Mouse (Mus musculus) liver, embryonic 13.5 days (tissue): ENCODE measurements around the gene Fam19a1. TPM values are rescaled to one million over a fixed set of nuclear protein-coding genes. Genes with fewer than 3 reads are reported as not detected.

Experiments
- ATAC-seq: fragments of 200-750 bp; cut with Nextera tagmentation; 2 replicates; pipeline ENCODE4 v1.8.0; 2017; ENCODE audit warnings: low read depth, mild to moderate bottlenecking, moderate number of reproducible peaks, moderate library complexity
- DNase-seq: peaks from one replicate; pipeline ENCODE4 v3.0.0; 2022
- H3K27ac ChIP-seq: fragments of 300-500 bp; sonication (generic); 2 replicates; pipeline ENCODE4 v1.5.1; 2015; ENCODE audit warnings: moderate library complexity, mild to moderate bottlenecking, inconsistent platforms
- H3K27me3 ChIP-seq: fragments of 300-500 bp; sonication (generic); 2 replicates; pipeline ENCODE4 v1.6.1; 2015; ENCODE audit warnings: mild to moderate bottlenecking, inconsistent platforms
- H3K36me3 ChIP-seq: fragments of 300-500 bp; sonication (generic); 2 replicates; pipeline ENCODE4 v1.6.1; 2015; ENCODE audit warnings: mild to moderate bottlenecking, inconsistent platforms
- H3K4me1 ChIP-seq: fragments of 300-500 bp; sonication (generic); replicated peaks from 2 replicates; pipeline ENCODE4 v1.6.1; 2015; ENCODE audit warnings: inconsistent platforms
- H3K4me2 ChIP-seq: fragments of 300-500 bp; sonication (generic); 2 replicates; pipeline ENCODE4 v1.6.1; 2015; ENCODE audit warnings: inconsistent platforms, mild to moderate bottlenecking, moderate library complexity
- H3K4me3 ChIP-seq: fragments of 300-500 bp; sonication (generic); replicated peaks from 2 replicates; pipeline ENCODE4 v1.5.1; 2015; ENCODE audit warnings: mild to moderate bottlenecking, inconsistent platforms
- H3K9ac ChIP-seq: fragments of 300-500 bp; sonication (generic); 2 replicates; pipeline ENCODE4 v1.6.1; 2015; ENCODE audit warnings: mild to moderate bottlenecking, inconsistent platforms
- H3K9me3 ChIP-seq: fragments of 300-500 bp; sonication (generic); replicated peaks from 2 replicates; pipeline ENCODE4 v1.6.1; 2016; ENCODE audit warnings: inconsistent platforms
- WGBS: fragments of 180-500 bp; shearing (Covaris S2); methylation state at CpG from one replicate; pipeline ENCODE4 v1.1.7; 2015; ENCODE audit not compliant: insufficient replicate concordance; 5-methylcytosine and 5-hydroxymethylcytosine counted together
- polyA plus RNA-seq: library from polyadenylated mRNA; unstranded; fragments of >200 nt; fragmentation: Nextera tagmentation; extraction: Ambion mirVana; gene quantifications from 2 replicates; pipeline ENCODE4 v1.2.1, GENCODE M21; 2015

The Fam19a1 gene
- polyA plus RNA-seq, 1 experiment from 2014 or later = not detected

DNA sequence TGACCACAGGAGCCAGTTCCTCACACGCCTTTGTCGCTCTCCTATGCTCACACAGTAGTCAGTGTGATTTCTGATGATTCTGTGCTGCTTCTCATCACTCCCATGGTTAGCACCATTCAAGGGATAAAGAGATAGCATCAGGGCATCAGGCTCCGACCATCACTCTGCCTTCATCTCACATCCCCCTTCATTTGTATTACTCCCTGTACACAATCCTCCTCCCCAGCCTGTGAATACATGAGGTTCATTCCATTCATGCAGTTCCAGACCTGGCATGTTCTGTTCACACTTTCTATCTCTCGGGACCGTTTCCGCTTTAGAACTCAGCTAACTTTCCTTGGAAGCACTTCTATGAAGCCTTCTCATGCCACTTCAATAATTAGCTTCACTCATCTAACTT lies 259.9 kb downstream of the Fam19a1 start:
- Histone ChIP-seq H3K4me3 (no peak overlapping the region), H3K27ac (no peak overlapping the region), H3K36me3 (no peaks in the 10 kb centered on the region), H3K4me2 (no peak overlapping the region), H3K9ac (no peak overlapping the region), H3K27me3 (no peaks in the 10 kb centered on the region), H3K9me3 (no peaks in the 10 kb centered on the region), H3K4me1 (no peaks in the 10 kb centered on the region)
- no peak for ATAC-seq
- 72% methylated on average over 6 of the region's 6 CpGs for WGBS
- DNase-seq = no peak

DNA sequence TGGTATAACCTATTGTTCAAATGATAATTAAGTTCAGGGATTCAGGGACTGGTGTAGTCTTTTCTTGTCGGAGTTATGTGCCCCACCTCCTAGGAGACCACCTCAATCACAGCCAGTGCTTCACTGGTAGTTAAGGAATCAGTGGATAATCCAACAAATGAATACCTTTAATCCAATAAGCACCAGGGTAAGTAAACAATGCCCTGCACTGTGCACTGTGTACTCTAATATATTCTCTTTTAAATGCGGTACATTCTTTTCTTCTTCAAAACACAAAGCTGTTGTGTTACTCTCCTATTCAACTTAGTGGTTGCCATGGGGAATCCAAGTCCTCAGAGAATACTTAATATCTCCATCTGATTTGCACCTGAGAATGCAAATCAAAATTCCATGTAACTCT lies 260.3 kb downstream of the Fam19a1 start:
- Histone ChIP-seq H3K4me2 (no peak overlapping the region), H3K27me3 (no peaks in the 10 kb centered on the region), H3K4me1 (no peaks in the 10 kb centered on the region), H3K9me3 (no peaks in the 10 kb centered on the region), H3K36me3 (no peaks in the 10 kb centered on the region), H3K4me3 (no peak overlapping the region), H3K27ac (no peak overlapping the region), H3K9ac (no peak overlapping the region)
- WGBS = 73% methylated on average over 2 of the region's 2 CpGs
- DNase-seq = no peak
- no peak for ATAC-seq

DNA sequence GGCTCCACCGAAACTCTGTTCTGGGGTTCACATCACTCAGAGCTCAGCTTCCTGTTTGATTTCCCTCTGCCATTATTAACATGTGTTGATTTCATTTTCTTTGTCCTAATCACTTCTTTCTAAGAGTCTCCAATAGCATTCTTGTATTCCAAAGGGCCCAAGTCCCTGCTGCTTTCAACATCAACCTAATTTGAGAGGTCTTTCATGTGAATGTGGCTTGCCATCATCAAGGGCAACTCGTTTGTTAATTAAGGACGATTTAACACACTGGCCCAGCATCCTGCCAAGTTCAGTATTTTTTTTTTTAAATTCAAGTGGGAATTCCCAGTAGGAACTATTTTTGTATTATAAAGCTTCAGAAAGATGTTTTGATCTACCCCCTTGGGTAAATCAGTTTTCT lies 263.8 kb downstream of the Fam19a1 start:
- DNase-seq = no peak
- no peak overlapping the region for H3K9ac ChIP-seq
- H3K9me3 ChIP-seq = no peaks in the 10 kb centered on the region
- no peak overlapping the region for H3K27ac ChIP-seq
- H3K27me3 ChIP-seq = no peaks in the 10 kb centered on the region
- no peaks in the 10 kb centered on the region for H3K36me3 ChIP-seq
- H3K4me3 ChIP-seq = no peak overlapping the region
- 56% methylated on average over 3 of the region's 3 CpGs for WGBS
- no peaks in the 10 kb centered on the region for H3K4me1 ChIP-seq
- no peak overlapping the region for H3K4me2 ChIP-seq
- no peak for ATAC-seq

DNA sequence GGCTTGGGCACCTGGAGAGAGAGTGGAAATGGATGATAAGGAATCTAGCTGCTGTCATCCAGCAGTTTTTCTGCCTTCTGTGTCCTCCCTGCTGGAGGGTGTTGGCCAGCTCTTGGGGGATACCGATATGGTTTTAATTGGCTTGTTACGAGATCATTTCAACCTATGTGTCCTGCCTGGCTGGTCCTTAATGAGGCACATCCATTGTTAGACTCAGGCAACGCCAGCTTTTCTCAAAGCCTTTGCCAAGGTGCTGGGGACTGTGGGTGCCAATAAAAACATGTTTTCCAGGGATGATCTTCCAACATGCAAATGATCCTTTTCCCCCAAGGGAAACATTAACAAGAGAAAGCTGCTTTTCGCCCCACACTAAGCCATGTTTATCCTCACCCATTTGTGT lies 266.3 kb downstream of the Fam19a1 start:
- Histone ChIP-seq H3K9ac (no peak overlapping the region), H3K36me3 (no peaks in the 10 kb centered on the region), H3K27me3 (no peaks in the 10 kb centered on the region), H3K27ac (no peak overlapping the region), H3K9me3 (no peaks in the 10 kb centered on the region), H3K4me1 (no peaks in the 10 kb centered on the region), H3K4me2 (no peak overlapping the region), H3K4me3 (no peak overlapping the region)
- 49% methylated on average over 4 of the region's 4 CpGs for WGBS
- DNase-seq (no peak), ATAC-seq (no peak)

DNA sequence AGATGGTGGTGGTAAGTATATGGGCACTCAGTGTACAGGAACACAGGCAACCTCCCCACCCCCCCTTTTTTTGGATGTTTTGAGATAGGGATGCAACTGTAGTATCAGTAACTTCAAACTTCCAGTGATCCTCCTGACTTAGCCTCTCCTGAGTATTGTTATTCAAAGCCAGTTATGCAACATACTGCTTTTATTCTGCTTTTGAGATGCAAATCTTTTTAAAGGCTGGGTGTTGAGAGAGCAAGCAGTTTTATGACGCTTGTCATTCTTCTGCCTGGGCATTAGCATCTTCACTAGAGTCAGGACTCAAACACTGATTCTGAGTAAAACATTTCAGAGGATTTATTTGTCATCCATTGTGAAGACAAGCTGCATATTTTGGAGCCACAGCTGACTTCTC lies 271.5 kb downstream of the Fam19a1 start:
- WGBS = 55% methylated on average over 1 of the region's 1 CpGs

DNA sequence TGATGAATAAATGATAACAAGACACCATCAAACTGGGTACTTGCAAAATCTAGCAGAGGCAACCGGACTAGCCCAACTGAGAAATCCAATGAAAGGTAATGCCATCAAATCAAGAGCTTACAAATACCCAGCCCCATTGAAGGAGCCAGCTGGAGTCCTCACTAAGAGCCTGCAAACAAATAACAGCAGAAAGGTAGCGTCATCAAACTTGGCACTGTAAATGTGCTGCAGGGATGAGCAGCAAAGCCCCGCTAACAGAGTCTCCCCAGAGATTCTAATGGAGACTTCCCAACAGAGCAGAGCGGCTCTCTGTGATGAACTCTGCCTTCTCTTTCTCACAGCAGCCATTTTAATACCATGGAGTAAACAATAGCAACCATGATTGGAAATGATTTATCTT lies 305.9 kb downstream of the Fam19a1 start:
- ATAC-seq (no peak), DNase-seq (no peak)
- Histone ChIP-seq H3K4me3 (no peak overlapping the region), H3K9me3 (no peaks in the 10 kb centered on the region), H3K36me3 (no peaks in the 10 kb centered on the region), H3K27ac (no peak overlapping the region), H3K4me2 (no peak overlapping the region), H3K4me1 (no peaks in the 10 kb centered on the region), H3K9ac (no peak overlapping the region), H3K27me3 (no peaks in the 10 kb centered on the region)
- WGBS = 66% methylated on average over 4 of the region's 4 CpGs

More for the DNA sequence above, 271.5 kb downstream of the Fam19a1 start:
- no peak overlapping the region for H3K4me3 ChIP-seq
- no peaks in the 10 kb centered on the region for H3K36me3 ChIP-seq
- H3K4me2 ChIP-seq = no peak overlapping the region
- no peak for ATAC-seq
- no peaks in the 10 kb centered on the region for H3K9me3 ChIP-seq
- no peak overlapping the region for H3K27ac ChIP-seq
- H3K4me1 ChIP-seq = no peaks in the 10 kb centered on the region
- no peak overlapping the region for H3K9ac ChIP-seq
- H3K27me3 ChIP-seq = no peaks in the 10 kb centered on the region
- no peak for DNase-seq

DNA sequence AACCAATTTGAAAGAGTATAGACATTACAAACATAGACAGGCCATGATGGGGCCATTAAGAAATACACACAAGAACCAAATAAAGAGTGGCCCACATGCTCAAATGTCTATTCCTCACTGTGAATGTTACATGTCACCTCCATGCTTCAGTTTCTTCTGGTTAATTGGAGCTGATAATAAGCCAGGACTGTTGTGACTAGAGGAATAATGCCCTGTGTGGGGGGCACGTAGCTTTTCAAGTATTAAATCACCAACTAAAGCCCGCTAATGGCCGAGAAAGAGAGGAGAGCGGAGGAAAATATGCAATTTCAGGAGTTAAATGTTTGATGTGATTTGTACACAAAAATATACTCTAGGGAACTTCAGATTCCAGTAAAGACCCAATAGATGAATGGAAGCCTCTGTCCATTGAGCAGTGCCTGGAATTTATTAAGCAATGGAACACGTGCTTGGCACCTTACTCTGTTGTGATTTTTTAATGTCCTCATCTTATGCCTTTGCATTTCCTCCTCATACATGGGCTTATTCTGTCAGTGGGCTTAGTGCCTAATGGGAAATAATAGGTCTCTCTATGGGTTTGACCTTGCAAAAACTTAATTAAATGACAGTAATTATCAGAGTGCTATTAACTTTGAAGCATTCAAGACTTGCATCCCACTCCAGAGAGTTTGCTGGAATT lies 306.9 kb downstream of the Fam19a1 start:
- Histone ChIP-seq H3K9me3 (no peaks in the 10 kb centered on the region), H3K27ac (no peak overlapping the region), H3K4me2 (no peak overlapping the region), H3K9ac (no peak overlapping the region), H3K4me3 (no peak overlapping the region), H3K4me1 (no peaks in the 10 kb centered on the region), H3K27me3 (no peaks in the 10 kb centered on the region), H3K36me3 (no peaks in the 10 kb centered on the region)
- WGBS = 65% methylated on average over 5 of the region's 5 CpGs
- no peak for ATAC-seq
- DNase-seq = no peak

DNA sequence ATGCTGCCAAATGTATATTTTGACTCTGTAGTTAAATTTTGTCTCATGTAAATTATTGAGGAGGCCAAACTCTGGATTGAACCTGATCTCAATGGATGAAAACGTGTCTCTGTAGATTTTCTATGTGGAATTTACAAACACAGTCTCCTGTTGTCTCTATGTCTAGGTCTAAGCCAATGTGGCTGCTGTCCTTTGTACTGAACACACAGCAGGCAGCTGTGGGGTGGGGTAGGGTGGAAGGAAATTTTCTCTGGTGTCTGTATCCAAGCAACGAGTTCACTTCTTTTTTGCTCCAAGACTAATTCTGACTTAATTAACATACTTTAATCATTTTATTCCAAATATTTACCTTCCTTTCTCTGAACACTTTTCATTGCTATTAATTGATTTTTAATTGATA lies 307.6 kb downstream of the Fam19a1 start:
- Histone ChIP-seq H3K4me2 (no peak overlapping the region), H3K27me3 (no peaks in the 10 kb centered on the region), H3K27ac (no peak overlapping the region), H3K4me1 (no peaks in the 10 kb centered on the region), H3K4me3 (no peak overlapping the region), H3K9ac (no peak overlapping the region), H3K9me3 (no peaks in the 10 kb centered on the region), H3K36me3 (no peaks in the 10 kb centered on the region)
- DNase-seq = no peak
- ATAC-seq = no peak
- WGBS = 27% methylated on average over 2 of the region's 2 CpGs

DNA sequence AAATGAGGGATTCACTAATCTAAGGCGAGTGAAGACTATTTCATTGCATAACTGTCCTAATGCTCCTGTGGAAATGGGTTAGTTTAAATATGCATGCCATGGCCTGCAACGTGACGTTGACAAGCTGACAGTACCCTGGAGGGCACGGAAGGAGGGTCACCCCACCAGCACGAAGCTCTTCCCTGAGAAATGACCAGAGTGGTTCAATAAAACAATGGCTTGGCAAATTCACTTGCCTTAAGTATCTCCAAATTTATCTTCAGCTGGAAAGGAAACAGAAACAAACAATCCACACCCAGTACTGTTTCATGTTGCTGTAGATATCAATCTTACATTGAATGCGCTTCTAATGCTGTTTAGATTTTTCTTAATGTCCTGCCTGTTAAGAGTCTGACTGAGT lies 316.4 kb downstream of the Fam19a1 start:
- Histone ChIP-seq H3K9ac (no peak overlapping the region), H3K9me3 (no peaks in the 10 kb centered on the region), H3K27ac (no peak overlapping the region), H3K36me3 (no peaks in the 10 kb centered on the region), H3K4me3 (no peak overlapping the region), H3K4me2 (no peak overlapping the region), H3K27me3 (no peaks in the 10 kb centered on the region), H3K4me1 (no peaks in the 10 kb centered on the region)
- no peak for ATAC-seq
- WGBS = 51% methylated on average over 6 of the region's 6 CpGs
- no peak for DNase-seq

DNA sequence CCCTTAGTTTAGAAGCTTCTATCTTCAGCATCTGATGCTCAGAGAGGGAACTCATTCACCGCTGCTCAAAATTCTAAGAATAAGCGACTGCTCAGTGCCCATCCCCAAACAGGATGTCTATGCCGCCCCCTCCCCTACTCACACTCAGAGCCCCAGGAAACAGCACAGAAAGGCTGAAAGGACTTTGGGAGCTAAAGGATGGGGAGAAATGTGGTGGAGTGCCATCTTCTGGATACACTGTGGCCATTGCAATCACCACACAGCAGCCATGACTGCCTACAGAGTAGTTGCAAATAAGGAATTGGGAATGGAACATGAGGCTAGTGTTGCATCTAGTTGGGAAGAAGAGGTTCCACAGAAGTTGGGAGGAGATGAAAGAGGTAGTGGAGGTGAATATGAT lies 319.4 kb downstream of the Fam19a1 start:
- Histone ChIP-seq H3K27ac (no peak overlapping the region), H3K9ac (no peak overlapping the region), H3K27me3 (no peaks in the 10 kb centered on the region), H3K36me3 (no peaks in the 10 kb centered on the region), H3K4me1 (no peaks in the 10 kb centered on the region), H3K4me2 (no peak overlapping the region), H3K4me3 (no peak overlapping the region), H3K9me3 (no peaks in the 10 kb centered on the region)
- ATAC-seq = no peak
- 11% methylated on average over 3 of the region's 3 CpGs for WGBS
- no peak for DNase-seq

DNA sequence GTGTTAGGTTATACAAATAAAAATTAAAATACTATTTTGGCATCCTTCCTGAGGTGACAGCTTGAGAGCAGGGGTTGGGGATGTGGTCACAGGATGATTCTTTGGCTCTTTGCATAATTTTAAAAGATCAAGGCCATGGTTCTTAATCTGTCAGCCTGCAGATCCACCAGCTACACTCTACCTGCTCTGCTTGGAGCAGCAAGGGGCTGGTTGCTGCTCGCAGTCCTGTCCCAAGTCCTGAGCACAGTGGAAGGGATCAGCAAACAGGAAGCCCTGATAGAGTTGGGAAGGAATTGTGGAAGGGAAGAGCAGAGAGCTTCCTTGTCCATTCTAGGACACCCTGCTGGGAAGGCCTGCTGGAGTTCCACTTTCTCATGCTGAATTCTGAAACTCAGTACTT lies 320.9 kb downstream of the Fam19a1 start:
- Histone ChIP-seq H3K4me3 (no peak overlapping the region), H3K36me3 (no peaks in the 10 kb centered on the region), H3K4me2 (no peak overlapping the region), H3K9me3 (no peaks in the 10 kb centered on the region), H3K4me1 (no peaks in the 10 kb centered on the region), H3K27ac (no peak overlapping the region), H3K27me3 (no peaks in the 10 kb centered on the region), H3K9ac (no peak overlapping the region)
- no peak for DNase-seq
- WGBS = 64% methylated on average over 1 of the region's 1 CpGs
- no peak for ATAC-seq

DNA sequence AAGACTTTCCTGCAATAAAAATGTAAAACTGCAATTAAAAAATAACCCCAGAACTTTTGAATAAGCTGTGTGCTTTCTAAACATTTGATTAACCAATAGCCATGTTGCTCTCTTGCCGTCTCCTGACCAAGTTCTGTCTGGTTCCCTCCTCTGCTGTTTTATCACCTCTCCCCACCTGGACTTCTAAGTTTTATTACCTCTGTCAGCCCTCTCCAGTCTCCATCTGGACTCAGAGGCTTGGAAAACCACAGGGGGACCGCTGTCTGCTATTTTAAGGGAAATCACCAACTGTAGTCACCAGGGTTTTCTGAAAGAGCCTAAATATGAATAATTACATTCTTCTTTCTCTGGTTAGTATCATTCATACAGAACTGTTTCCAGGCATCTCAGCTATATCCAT lies 322.6 kb downstream of the Fam19a1 start:
- 47% methylated on average over 2 of the region's 2 CpGs for WGBS
- no peak overlapping the region for H3K9ac ChIP-seq
- H3K36me3 ChIP-seq = no peaks in the 10 kb centered on the region
- no peak overlapping the region for H3K27ac ChIP-seq
- H3K4me2 ChIP-seq = no peak overlapping the region
- no peaks in the 10 kb centered on the region for H3K9me3 ChIP-seq
- H3K4me1 ChIP-seq = no peaks in the 10 kb centered on the region
- DNase-seq (no peak), ATAC-seq (no peak)
- no peaks in the 10 kb centered on the region for H3K27me3 ChIP-seq
- no peak overlapping the region for H3K4me3 ChIP-seq
